Mouse (Mus musculus): ENCODE measurements around the gene Sec14l1. TPM values are rescaled to one million over a fixed set of nuclear protein-coding genes. Genes with fewer than 3 reads are reported as not detected.

The Sec14l1 gene
- total and polyA plus RNA-seq, 3 experiments: 42.0 to 55.9 TPM; not detected in 1

- H3K79me2 ChIP-seq (ENCODE audit: control insufficient read depth, insufficient read depth, low read length, poor library complexity): no peaks in the 10 kb centered on the region; the same call in 1 of the 2 replicates
- H3K9me3 ChIP-seq (replicated peaks; ENCODE audit: insufficient read depth, low read length): no peaks in the 10 kb centered on the region
- H3K36me3 ChIP-seq (ENCODE audit: control insufficient read depth in 1 of 2, insufficient read depth in 2 of 2, low read length in 2 of 2): peaks cover 0 to under 1% of the 10 kb centered on the region in 2 experiments; a peak in 1 of 4 replicates
- TF ChIP-seq KAT2A (conservative IDR thresholded peaks at IDR 0.05; ENCODE audit: low read depth, low read length): no peak
- no peak for TF ChIP-seq TCF12 (IDR thresholded peaks at IDR 0.05; ENCODE audit: low read depth, low read length)
- no peak for TF ChIP-seq ZKSCAN1 (IDR thresholded peaks at IDR 0.05; ENCODE audit: low read depth, low read length)
- TF ChIP-seq ETS1 (IDR thresholded peaks at IDR 0.05; ENCODE audit: low read depth, low read length): no peak
- H3K27me3 ChIP-seq (ENCODE audit: control insufficient read depth in 1 of 2, insufficient read depth in 2 of 2, low read length in 2 of 2): no peaks in the 10 kb centered on the region
- H3K9ac ChIP-seq (ENCODE audit: control insufficient read depth, low read depth, low read length, poor library complexity, severe bottlenecking): no peak overlapping the region
- H3K4me1 ChIP-seq (ENCODE audit: control insufficient read depth in 1 of 2, insufficient read depth in 2 of 2, low read length in 2 of 2): no peaks in the 10 kb centered on the region
- no peak overlapping the region for H3K27ac ChIP-seq (ENCODE audit: control insufficient read depth, low read depth, low read length)
- DNase-seq (ENCODE audit: low read depth, low spot score): no peak
- H3K4me3 ChIP-seq (ENCODE audit: control insufficient read depth in 1 of 2, insufficient read depth in 1 of 2, low read depth in 2 of 2, low read length in 2 of 2): no peak overlapping the region
Observed at GRCm38 (mm10) chr11:117136880-117137279, 21.9 kb downstream of the Sec14l1 start.

GRCm38 (mm10) chr11:117138213-117138761, 23.3 kb downstream of the Sec14l1 start:
- Histone ChIP-seq H3K9ac (ENCODE audit: control insufficient read depth, low read depth, low read length, poor library complexity, severe bottlenecking) (no peak overlapping the region), H3K4me1 (ENCODE audit: control insufficient read depth in 1 of 2, insufficient read depth in 2 of 2, low read length in 2 of 2) (no peaks in the 10 kb centered on the region)

GRCm38 (mm10) chr11:117138795-117139463, 24.0 kb downstream of the Sec14l1 start:
- H3K79me2 ChIP-seq (ENCODE audit: control insufficient read depth, insufficient read depth, low read length, poor library complexity): no peaks in the 10 kb centered on the region; the same call in 1 of the 2 replicates
- no peak for DNase-seq (ENCODE audit: low read depth, low spot score)
- no peaks in the 10 kb centered on the region for H3K4me1 ChIP-seq (ENCODE audit: control insufficient read depth in 1 of 2, insufficient read depth in 2 of 2, low read length in 2 of 2)
- H3K27me3 ChIP-seq (ENCODE audit: control insufficient read depth in 1 of 2, insufficient read depth in 2 of 2, low read length in 2 of 2): no peaks in the 10 kb centered on the region
- peaks cover 0 to 11% of the 10 kb centered on the region in 2 experiments; a peak in 2 of 4 replicates for H3K36me3 ChIP-seq (ENCODE audit: control insufficient read depth in 1 of 2, insufficient read depth in 2 of 2, low read length in 2 of 2)
- no peak overlapping the region for H3K9ac ChIP-seq (ENCODE audit: control insufficient read depth, low read depth, low read length, poor library complexity, severe bottlenecking)
- H3K4me3 ChIP-seq (ENCODE audit: control insufficient read depth in 1 of 2, insufficient read depth in 1 of 2, low read depth in 2 of 2, low read length in 2 of 2): no peak overlapping the region
- H3K9me3 ChIP-seq (replicated peaks; ENCODE audit: insufficient read depth, low read length): no peaks in the 10 kb centered on the region
- TF ChIP-seq MXI1 (IDR thresholded peaks at IDR 0.05; ENCODE audit: low read depth, low read length): no peak
- TF ChIP-seq ETS1 (IDR thresholded peaks at IDR 0.05; ENCODE audit: low read depth, low read length): no peak
- H3K27ac ChIP-seq (ENCODE audit: control insufficient read depth, low read depth, low read length): no peak overlapping the region

More at GRCm38 (mm10) chr11:117138213-117138761, 23.3 kb downstream of the Sec14l1 start:
- no peak for DNase-seq (ENCODE audit: low read depth, low spot score)
- H3K79me2 ChIP-seq (ENCODE audit: control insufficient read depth, insufficient read depth, low read length, poor library complexity): no peaks in the 10 kb centered on the region; the same call in 1 of the 2 replicates
- no peaks in the 10 kb centered on the region for H3K9me3 ChIP-seq (replicated peaks; ENCODE audit: insufficient read depth, low read length)
- no peaks in the 10 kb centered on the region for H3K27me3 ChIP-seq (ENCODE audit: control insufficient read depth in 1 of 2, insufficient read depth in 2 of 2, low read length in 2 of 2)
- TF ChIP-seq MEF2A (IDR thresholded peaks at IDR 0.05; ENCODE audit: extremely low read depth, insufficient replicate concordance, low read depth, low read length, poor library complexity, severe bottlenecking) (no peak), JUND (IDR thresholded peaks at IDR 0.05; ENCODE audit: low read depth, low read length) (no peak), MAZ (IDR thresholded peaks at IDR 0.05; ENCODE audit: low read depth, low read length) (no peak), TBP (IDR thresholded peaks at IDR 0.05; ENCODE audit: low read depth, low read length) (no peak), NRF1 (IDR thresholded peaks at IDR 0.05; ENCODE audit: insufficient read depth, low read depth, low read length, poor library complexity, severe bottlenecking) (no peak), MAX (IDR thresholded peaks at IDR 0.05; ENCODE audit: low read length) (no peak), KAT2A (conservative IDR thresholded peaks at IDR 0.05; ENCODE audit: low read depth, low read length) (no peak)
- H3K27ac ChIP-seq (ENCODE audit: control insufficient read depth, low read depth, low read length): no peak overlapping the region
- no peak overlapping the region for H3K4me3 ChIP-seq (ENCODE audit: control insufficient read depth in 1 of 2, insufficient read depth in 1 of 2, low read depth in 2 of 2, low read length in 2 of 2)
- peaks cover 0 to 10% of the 10 kb centered on the region in 2 experiments; a peak in 2 of 4 replicates for H3K36me3 ChIP-seq (ENCODE audit: control insufficient read depth in 1 of 2, insufficient read depth in 2 of 2, low read length in 2 of 2)

All from MEL (cell line).